Mouse (Mus musculus) forebrain, embryonic 16.5 days (tissue): ENCODE measurements at regions not wholly inside any gene's neighbourhood (a gene's known extent, or its start where the extent isn't known, plus 50 kb on each side); places are given as distances from the start of the nearest gene placed in this dataset.

Experiments
- ATAC-seq: fragments of 200-750 bp; cut with Nextera tagmentation; 2 replicates; pipeline ENCODE4 v1.8.0; 2017; ENCODE audit warnings: mild to moderate bottlenecking, moderate library complexity
- H3K27ac ChIP-seq: fragments of 300-500 bp; sonication (generic); 2 replicates; pipeline ENCODE4 v1.5.1; 2014; ENCODE audit warnings: low read length, control low read depth
- H3K27me3 ChIP-seq: fragments of 300-500 bp; sonication (generic); replicated peaks from 2 replicates; pipeline ENCODE4 v1.6.1; 2014; ENCODE audit warnings: low read length; ENCODE audit not compliant: control insufficient read depth, insufficient read depth
- H3K36me3 ChIP-seq: fragments of 300-500 bp; sonication (generic); 2 replicates; pipeline ENCODE4 v1.6.1; 2014; ENCODE audit not compliant: control insufficient read depth, insufficient read depth
- H3K4me1 ChIP-seq: fragments of 300-500 bp; sonication (generic); replicated peaks from 2 replicates; pipeline ENCODE4 v1.6.1; 2014; ENCODE audit warnings: low read length; ENCODE audit not compliant: control insufficient read depth, insufficient read depth
- H3K4me2 ChIP-seq: fragments of 300-500 bp; sonication (generic); 2 replicates; pipeline ENCODE4 v1.6.1; 2014; ENCODE audit warnings: mild to moderate bottlenecking, low read length, control low read depth
- H3K4me3 ChIP-seq: fragments of 300-500 bp; sonication (generic); replicated peaks from 2 replicates; pipeline ENCODE4 v1.5.1; 2014; ENCODE audit warnings: mild to moderate bottlenecking, low read length, control low read depth
- H3K9ac ChIP-seq: fragments of 300-500 bp; sonication (generic); replicated peaks from 2 replicates; pipeline ENCODE4 v1.6.1; 2014; ENCODE audit warnings: low read depth, low read length, control low read depth
- H3K9me3 ChIP-seq: fragments of 300-500 bp; sonication (generic); 2 replicates; pipeline ENCODE4 v1.6.1; 2016; ENCODE audit warnings: low read length; ENCODE audit not compliant: control insufficient read depth
- WGBS: fragments of 180-500 bp; shearing (Covaris S2); extraction: QIAGEN DNeasy Blood & Tissue Kit; methylation state at CpG from one replicate; pipeline ENCODE4 v1.1.7; 2014; 5-methylcytosine and 5-hydroxymethylcytosine counted together

DNA sequence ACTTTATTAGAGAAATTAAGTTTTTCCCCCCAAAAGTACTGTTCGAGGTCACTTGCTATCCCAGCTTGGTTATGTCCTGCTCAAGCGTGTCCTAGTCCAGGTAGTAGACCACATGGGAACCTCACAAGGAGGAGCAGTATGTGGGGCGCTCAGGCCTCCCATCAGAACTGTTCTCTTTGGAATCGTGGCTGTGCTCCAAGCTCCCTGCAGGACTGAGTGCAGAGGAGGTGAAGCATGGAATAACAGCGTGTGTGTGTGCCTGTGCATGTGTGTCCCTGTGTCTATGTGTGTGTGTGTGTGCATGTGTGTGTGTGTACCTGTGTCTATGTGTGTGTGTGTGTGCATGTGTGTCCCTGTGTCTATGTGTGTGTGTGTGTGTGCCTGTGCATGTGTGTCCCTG is 137.6 kb upstream of the Dnajc24 start:
- Histone ChIP-seq H3K4me2 (no peak overlapping the region), H3K4me1 (no peaks in the 10 kb centered on the region), H3K9ac (no peak overlapping the region), H3K4me3 (no peak overlapping the region), H3K9me3 (no peaks in the 10 kb centered on the region), H3K27ac (no peak overlapping the region), H3K27me3 (no peaks in the 10 kb centered on the region), H3K36me3 (no peaks in the 10 kb centered on the region)
- 88% methylated on average over 5 of the region's 5 CpGs for WGBS
- no peak for ATAC-seq

DNA sequence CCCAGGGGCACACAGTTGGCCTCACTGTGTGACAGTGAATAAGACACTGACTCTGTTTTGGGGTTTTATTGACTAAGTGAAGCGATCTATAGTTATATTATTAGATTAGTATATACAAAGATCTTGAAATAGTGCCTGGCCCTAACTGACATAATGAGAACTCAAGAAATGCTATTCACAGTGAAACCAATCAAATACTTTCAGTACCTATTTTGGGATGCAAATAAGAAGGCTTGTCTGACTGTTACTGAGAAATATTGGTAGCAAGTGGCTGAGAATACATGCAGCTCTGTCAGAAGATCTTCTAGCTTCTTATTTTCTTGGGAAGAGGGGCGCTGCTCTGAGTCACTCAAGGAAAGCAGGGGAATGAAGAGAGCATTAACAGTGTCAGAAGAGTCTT is 97.7 kb upstream of the Dnajc24 start:
- WGBS, result 97% methylated on average over 2 of the region's 2 CpGs
- Histone ChIP-seq H3K36me3 (no peaks in the 10 kb centered on the region), H3K4me1 (no peaks in the 10 kb centered on the region), H3K4me2 (no peak overlapping the region), H3K9me3 (no peaks in the 10 kb centered on the region), H3K9ac (no peak overlapping the region), H3K4me3 (no peak overlapping the region), H3K27me3 (no peaks in the 10 kb centered on the region), H3K27ac (no peak overlapping the region)
- no peak for ATAC-seq

DNA sequence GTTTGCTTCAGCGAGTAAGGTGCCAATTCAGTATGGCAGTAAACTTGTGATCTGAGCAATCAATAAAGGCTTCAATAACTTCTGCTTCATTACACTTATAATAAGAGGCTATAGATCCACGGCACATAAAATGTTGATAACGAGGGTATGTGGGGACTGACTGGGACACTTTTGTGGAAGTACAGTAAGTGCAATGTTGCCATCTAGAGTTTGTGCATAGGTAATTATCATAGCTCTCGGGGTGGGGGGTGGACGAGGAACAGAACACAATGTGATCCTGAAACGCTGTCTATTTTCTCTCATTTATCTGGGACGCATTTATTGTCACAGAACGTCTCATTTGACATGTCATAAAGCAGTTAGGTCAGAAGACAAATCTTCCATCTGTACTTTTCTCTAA is 82.8 kb upstream of the Dnajc24 start:
- 22% methylated on average over 8 of the region's 8 CpGs for WGBS
- H3K27me3 ChIP-seq, result peaks cover 3% of the 10 kb centered on the region; the same call in 1 of the 2 replicates
- H3K4me2 ChIP-seq, result no peak overlapping the region
- H3K27ac ChIP-seq, result no peak overlapping the region
- H3K4me1 ChIP-seq, result peaks cover 9% of the 10 kb centered on the region
- no peaks in the 10 kb centered on the region for H3K9me3 ChIP-seq
- no peak overlapping the region for H3K9ac ChIP-seq
- no peak overlapping the region for H3K4me3 ChIP-seq
- H3K36me3 ChIP-seq, result no peaks in the 10 kb centered on the region
- ATAC-seq, result no peak

DNA sequence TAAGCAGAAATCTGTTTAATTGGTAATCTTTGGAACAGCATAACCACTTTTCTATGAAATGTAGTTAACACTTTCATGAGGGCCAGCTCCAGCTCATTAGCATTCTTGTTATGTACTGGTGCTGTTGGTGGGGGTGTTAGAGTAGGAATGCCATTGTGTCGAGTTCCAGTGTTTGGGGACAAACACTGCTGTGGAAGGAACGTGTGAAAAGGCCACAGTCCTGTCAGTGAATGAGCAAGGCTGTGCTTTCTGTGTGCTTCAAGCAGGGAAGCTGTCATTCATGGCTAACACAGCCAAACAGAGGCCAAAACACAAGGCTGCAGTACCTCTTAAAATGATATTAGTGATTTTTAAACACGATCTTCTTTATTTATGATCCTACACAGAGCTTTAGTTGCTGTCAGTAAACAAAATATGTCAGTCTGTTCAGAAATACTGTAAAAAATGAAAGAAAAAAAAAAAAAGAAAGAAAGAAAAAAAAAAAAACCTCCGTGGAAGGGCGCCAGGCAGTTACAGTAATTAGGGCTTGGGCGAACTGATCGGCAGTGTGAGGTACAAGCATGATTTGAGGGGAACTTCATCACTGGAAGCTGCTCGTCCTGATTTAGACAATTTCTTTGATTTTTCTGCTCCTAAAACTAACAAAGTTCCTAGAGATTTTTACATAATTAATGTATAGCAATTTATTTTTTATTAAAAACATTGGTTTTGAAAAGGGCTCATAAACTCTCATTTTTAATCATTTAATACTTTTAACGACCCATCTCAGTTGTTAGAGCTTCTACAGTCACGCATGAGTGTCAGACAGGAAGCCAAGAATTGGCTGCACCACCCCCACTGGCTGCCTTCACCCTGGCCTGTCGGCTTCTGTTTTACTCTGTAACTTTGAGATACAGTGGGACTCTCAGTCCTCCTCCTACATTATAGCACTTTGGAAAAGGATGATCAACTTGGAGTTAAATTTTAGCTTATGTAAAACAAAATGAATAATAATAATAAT is 80.8 kb upstream of the Dnajc24 start:
- peak; percentile 97 for ATAC-seq
- H3K9me3 ChIP-seq, result no peaks in the 10 kb centered on the region
- H3K4me2 ChIP-seq, result peak overlapping the region; percentile 16
- H3K36me3 ChIP-seq, result no peaks in the 10 kb centered on the region
- H3K9ac ChIP-seq, result no peak overlapping the region
- peaks cover 9% of the 10 kb centered on the region; the same call in 1 of the 2 replicates for H3K27me3 ChIP-seq
- peaks cover 9% of the 10 kb centered on the region for H3K4me1 ChIP-seq
- 6% methylated on average over 11 of the region's 11 CpGs for WGBS
- no peak overlapping the region for H3K27ac ChIP-seq
- no peak overlapping the region for H3K4me3 ChIP-seq

DNA sequence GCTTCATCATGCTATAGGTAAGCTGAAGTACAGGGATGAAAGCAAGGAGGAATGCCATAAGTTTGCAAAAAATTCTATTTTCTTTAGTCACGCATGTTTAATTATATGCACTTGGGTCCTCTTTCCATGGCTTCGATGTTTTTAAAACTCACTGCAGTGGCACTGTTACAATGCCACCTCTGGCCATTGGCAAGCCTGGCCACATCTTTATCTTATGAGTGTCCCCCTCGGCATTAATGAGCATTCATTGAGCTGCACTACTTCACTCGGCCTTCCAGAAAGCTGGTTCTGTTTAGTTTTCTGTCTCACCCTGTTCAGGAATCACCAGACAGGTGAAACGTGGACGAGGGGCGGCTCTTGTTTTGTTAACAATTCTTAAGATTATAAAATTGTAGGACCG is 79.7 kb upstream of the Dnajc24 start:
- Histone ChIP-seq H3K9me3 (no peaks in the 10 kb centered on the region), H3K36me3 (no peaks in the 10 kb centered on the region), H3K27me3 (peaks cover 9% of the 10 kb centered on the region; the same call in 1 of the 2 replicates), H3K4me1 (peaks cover 9% of the 10 kb centered on the region), H3K27ac (no peak overlapping the region), H3K4me2 (no peak overlapping the region), H3K4me3 (no peak overlapping the region), H3K9ac (no peak overlapping the region)
- 25% methylated on average over 8 of the region's 8 CpGs for WGBS
- no peak for ATAC-seq

DNA sequence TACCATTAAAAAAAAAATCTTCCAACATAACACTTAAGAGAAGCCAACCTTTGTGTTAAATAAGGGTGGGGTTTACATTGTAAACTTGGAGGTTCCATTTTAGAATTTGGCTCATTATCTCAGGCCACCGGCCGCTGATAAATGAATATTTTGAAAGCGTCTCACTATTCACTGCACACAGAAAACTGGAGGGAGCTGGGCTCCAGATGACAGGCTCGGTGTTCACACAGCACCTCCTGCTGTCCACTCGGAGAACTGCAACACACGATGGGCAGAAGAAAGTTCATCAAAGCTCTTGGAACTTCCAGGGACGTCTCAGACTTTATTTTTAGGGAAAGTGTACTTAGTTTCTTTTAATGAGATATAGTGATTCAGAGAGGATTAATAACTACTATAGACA is 78.6 kb upstream of the Dnajc24 start:
- Histone ChIP-seq H3K4me3 (no peak overlapping the region), H3K9ac (no peak overlapping the region), H3K9me3 (no peaks in the 10 kb centered on the region), H3K27ac (no peak overlapping the region), H3K27me3 (peaks cover 9% of the 10 kb centered on the region; the same call in 1 of the 2 replicates), H3K4me1 (peaks cover 9% of the 10 kb centered on the region), H3K36me3 (no peaks in the 10 kb centered on the region), H3K4me2 (no peak overlapping the region)
- no peak for ATAC-seq
- WGBS, result under 1% methylated on average over 7 of the region's 7 CpGs

DNA sequence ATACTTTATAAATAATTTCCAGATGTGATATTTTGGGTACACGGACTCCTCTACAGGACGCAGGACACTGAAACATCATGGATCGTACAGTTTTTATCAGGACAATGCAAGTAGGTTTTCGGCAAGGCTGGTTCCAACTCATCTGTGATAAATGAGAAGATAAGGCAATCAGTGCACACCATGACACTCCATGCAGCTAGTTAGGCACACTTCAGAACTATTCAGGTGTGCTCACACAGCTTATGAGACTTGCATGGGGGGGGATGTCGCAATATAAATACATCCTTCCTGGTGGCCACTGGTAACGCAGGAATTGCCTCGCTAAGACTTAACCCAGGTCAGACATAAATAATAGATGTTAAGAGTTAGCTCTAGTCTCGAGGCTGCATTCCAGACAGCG is 77.3 kb upstream of the Dnajc24 start:
- H3K4me1 ChIP-seq, result peaks cover 9% of the 10 kb centered on the region
- peaks cover 9% of the 10 kb centered on the region; the same call in 1 of the 2 replicates for H3K27me3 ChIP-seq
- ATAC-seq, result no peak
- H3K27ac ChIP-seq, result no peak overlapping the region
- no peak overlapping the region for H3K4me2 ChIP-seq
- H3K9me3 ChIP-seq, result no peaks in the 10 kb centered on the region
- no peak overlapping the region for H3K9ac ChIP-seq
- WGBS, result 61% methylated on average over 9 of the region's 9 CpGs
- H3K36me3 ChIP-seq, result no peaks in the 10 kb centered on the region
- no peak overlapping the region for H3K4me3 ChIP-seq

DNA sequence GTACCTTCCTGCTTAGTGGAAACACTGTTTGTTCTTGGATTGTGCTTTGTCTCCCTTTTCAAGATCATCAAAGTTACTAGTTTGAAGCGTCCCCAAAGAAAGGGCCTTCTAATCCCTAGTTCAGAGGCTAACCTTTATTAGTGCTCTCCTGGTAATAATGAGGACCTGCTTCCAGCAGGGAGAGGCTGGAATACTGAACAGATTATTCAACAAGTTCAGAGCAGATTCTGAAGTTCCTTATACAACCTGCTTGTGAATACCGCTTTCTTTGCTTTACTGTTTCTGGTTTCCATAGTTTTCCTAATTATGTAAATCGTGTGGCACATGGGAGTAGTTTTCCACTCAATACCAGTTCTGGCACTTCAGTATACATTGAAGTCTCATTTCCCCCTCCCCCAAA is 75.2 kb upstream of the Dnajc24 start:
- Histone ChIP-seq H3K27me3 (peaks cover 9% of the 10 kb centered on the region; the same call in 1 of the 2 replicates), H3K4me2 (no peak overlapping the region), H3K9ac (no peak overlapping the region), H3K27ac (no peak overlapping the region), H3K9me3 (no peaks in the 10 kb centered on the region), H3K4me1 (peaks cover 4% of the 10 kb centered on the region), H3K36me3 (no peaks in the 10 kb centered on the region), H3K4me3 (no peak overlapping the region)
- 9% methylated on average over 3 of the region's 3 CpGs for WGBS
- ATAC-seq, result no peak

DNA sequence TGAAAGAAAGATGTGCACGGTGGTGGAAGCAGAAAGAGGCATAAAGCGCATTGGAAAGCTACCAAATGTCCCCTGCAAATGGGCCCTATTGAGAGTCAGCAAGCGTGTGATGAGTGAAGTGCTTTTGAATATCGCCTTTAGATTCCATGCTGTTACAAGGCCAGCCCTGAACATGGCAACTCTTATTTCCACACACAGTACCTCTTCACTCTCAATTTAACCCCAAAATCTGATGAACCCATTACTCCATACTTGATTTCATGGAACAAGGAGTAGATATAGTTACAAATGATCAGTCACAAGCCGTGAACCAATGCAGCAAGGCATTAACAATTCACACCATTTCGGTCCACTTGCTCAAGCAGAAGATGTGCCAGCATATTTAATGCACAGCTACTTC is 71.1 kb upstream of the Dnajc24 start:
- WGBS, result 27% methylated on average over 6 of the region's 6 CpGs
- H3K27ac ChIP-seq, result no peak overlapping the region
- H3K27me3 ChIP-seq, result no peaks in the 10 kb centered on the region
- no peaks in the 10 kb centered on the region for H3K4me1 ChIP-seq
- no peak overlapping the region for H3K4me2 ChIP-seq
- no peak overlapping the region for H3K4me3 ChIP-seq
- H3K36me3 ChIP-seq, result no peaks in the 10 kb centered on the region
- H3K9me3 ChIP-seq, result no peaks in the 10 kb centered on the region
- no peak overlapping the region for H3K9ac ChIP-seq
- peak; percentile 90 for ATAC-seq
